Comparison of ENCODE assay signal across 8 mouse cellular contexts in the genomic region with DNA sequence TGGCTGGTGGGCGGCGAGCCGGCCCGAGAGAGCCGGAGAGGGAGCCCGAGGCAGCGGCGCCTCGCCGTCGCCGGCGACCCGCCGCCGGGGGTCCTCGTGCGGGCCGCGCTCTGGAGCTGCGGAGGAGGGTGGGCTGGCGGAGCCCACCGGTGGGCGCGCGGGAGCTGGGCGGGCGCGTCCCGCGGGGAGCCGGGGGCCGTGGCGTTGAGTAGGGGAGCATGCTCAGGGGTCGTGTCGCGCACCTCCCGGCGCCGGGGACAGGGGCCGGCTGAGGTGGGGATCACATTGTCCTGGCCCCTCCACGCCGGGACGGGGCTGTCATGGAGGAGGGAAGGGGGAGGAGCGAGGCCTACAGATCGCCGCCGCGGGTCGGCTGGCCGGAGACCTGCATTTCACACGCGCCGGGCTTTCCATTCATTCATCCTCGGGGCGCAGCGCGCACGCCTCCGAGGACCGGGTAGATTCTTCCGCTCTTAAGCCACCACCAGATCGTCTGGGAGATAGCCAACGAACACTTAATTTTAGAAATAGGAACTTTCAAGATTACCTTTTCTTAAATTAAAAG. TPM values are rescaled to one million over a fixed set of nuclear protein-coding genes. Genes with fewer than 3 reads are reported as not detected.
DNase-seq lines count a peak whose midpoint lies in the region; ATAC-seq and TF ChIP-seq lines count a peak whose summit lies in the region.

No protein-coding gene starts in this region.

- peaks cover 14% of the 10 kb centered on the region for H3K4me1 ChIP-seq in hindbrain, embryonic 16.5 days (ENCODE audit: control insufficient read depth, insufficient read depth, low read depth, low read length)

- no peaks in the 10 kb centered on the region for H3K36me3 ChIP-seq in hindbrain, embryonic 16.5 days (ENCODE audit: control insufficient read depth, insufficient read depth, low read length)

- DNase-seq in ZHBTc4 (ENCODE audit: low read depth, low spot score), result peak; percentile 90
- DNase-seq in cerebellum, postnatal 4 days (ENCODE audit: low spot score in 2 of 2), result peak; percentile 40 to 70
- DNase-seq in gastrocnemius, adult 2 months, result peak; percentile 84
- DNase-seq in left cerebral cortex, postnatal 25 days (ENCODE audit: low spot score in 2 of 2), result peak; percentile 50 to 55
- peak; percentile 55 for DNase-seq in right cerebral cortex, postnatal 25 days
- DNase-seq in yolk sac, embryonic 10.5 days (ENCODE audit: low spot score), result peak; percentile 86

- TF ChIP-seq CTCF in gastrocnemius, adult 2 months (IDR thresholded peaks at IDR 0.05), result no peak

- peak overlapping the region; percentile 69 for H3K4me2 ChIP-seq in hindbrain, embryonic 16.5 days (ENCODE audit: low read length)

- intact Hi-C loops in gastrocnemius, adult 2 months (cut with DNase I), result loop anchor here (1.0 to 2.0 kb wide), 2 partner anchors 23 to 38 kb away; partner anchors contain the start of gene Metap1
- intact Hi-C loops in left cerebral cortex, postnatal 25 days (cut with DNase I), result loop anchor here (2.0 to 5.0 kb wide), 2 partner anchors 39 to 215 kb away; partner anchors contain the start of genes Metap1 and Tspan5

- peak; percentile 51 for ATAC-seq in hindbrain, embryonic 16.5 days
- peak; percentile 23 for ATAC-seq in megakaryocyte-erythroid progenitor cell, adult 5-6 weeks (replicated peaks; ENCODE audit: low FRiP score, low TSS enrichment, poor library complexity, severe bottlenecking)

- 0% methylated on average over 35 of the region's 64 CpGs for WGBS in hindbrain, embryonic 16.5 days

- peak overlapping the region; percentile 99 for H3K9ac ChIP-seq in hindbrain, embryonic 16.5 days (ENCODE audit: low read depth, low read length)

- H3K27me3 ChIP-seq in hindbrain, embryonic 16.5 days (replicated peaks; ENCODE audit: control insufficient read depth, insufficient read depth, low read length), result no peaks in the 10 kb centered on the region

- no peaks in the 10 kb centered on the region for H3K9me3 ChIP-seq in hindbrain, embryonic 16.5 days (ENCODE audit: control insufficient read depth, low read length)

- peak overlapping the region; percentile 95 for H3K4me3 ChIP-seq in gastrocnemius, adult 2 months
- peak overlapping the region; percentile 100 for H3K4me3 ChIP-seq in hindbrain, embryonic 16.5 days (ENCODE audit: low read length)

- peak overlapping the region; percentile 98 for H3K27ac ChIP-seq in gastrocnemius, adult 2 months
- H3K27ac ChIP-seq in hindbrain, embryonic 16.5 days (ENCODE audit: low read depth, low read length), result peak overlapping the region; percentile 97

RNA-seq across cellular contexts. Expression of gene Eif4e, which starts 1.8 kb away (rescaled TPM):
- total RNA-seq in gastrocnemius, adult 2 months (2021), result 100 to 1,000 TPM; 128 to 156 TPM
- polyA plus RNA-seq in hindbrain, embryonic 16.5 days (2015; fragmentation: Nextera tagmentation; extraction: Ambion mirVana), result 315 and 352 TPM in 2 replicates
- total RNA-seq in left cerebral cortex, postnatal 25 days (2021), result 100 to 1,000 TPM; 176 to 189 TPM
- 208 and 348 TPM in 2 replicates for total RNA-seq in megakaryocyte-erythroid progenitor cell, adult 5-6 weeks (2014; fragmentation: Nextera tagmentation)
- 215 and 277 TPM in 2 replicates for total RNA-seq in megakaryocyte-erythroid progenitor cell, adult 5-6 weeks (2017)

RNA-seq across cellular contexts. Expression of gene Metap1, which starts 38.4 kb away (rescaled TPM):
- total RNA-seq in gastrocnemius, adult 2 months (2021), result 10 to 100 TPM; 44.7 to 49.3 TPM
- 45.7 and 47.5 TPM in 2 replicates for polyA plus RNA-seq in hindbrain, embryonic 16.5 days (2015; fragmentation: Nextera tagmentation; extraction: Ambion mirVana)
- total RNA-seq in left cerebral cortex, postnatal 25 days (2021), result 10 to 100 TPM; 40.5 to 43.8 TPM
- 65.1 and 68.0 TPM in 2 replicates for total RNA-seq in megakaryocyte-erythroid progenitor cell, adult 5-6 weeks (2014; fragmentation: Nextera tagmentation)
- 79.2 and 80.2 TPM in 2 replicates for total RNA-seq in megakaryocyte-erythroid progenitor cell, adult 5-6 weeks (2017)

Comparison
In these comparisons a context has a peak if more than half of its experiments do, and no peak if none do; other contexts are left out.
1. Peak in every context shown above with its lines: DNase-seq, ATAC-seq, H3K4me3 ChIP-seq and H3K27ac ChIP-seq.